Mouse (Mus musculus): ENCODE measurements around the gene AL607142.1.

Gene AL607142.1

GRCm38 (mm10) chr4:120064696-120065095, at the start of gene AL607142.1:
AL607142.1 (plus strand) TSS chr4:120064996.
- DNase-seq, result no peak

GRCm38 (mm10) chr4:120018426-120018825, 46.4 kb upstream of the AL607142.1 start:
- no peak for DNase-seq

GRCm38 (mm10) chr4:120022392-120022791, 42.4 kb upstream of the AL607142.1 start:
- no peak for DNase-seq

- DNase-seq, result no peak
Observed at GRCm38 (mm10) chr4:120023221-120023840, 41.5 kb upstream of the AL607142.1 start.

- peak; percentile 38 for DNase-seq
Observed at GRCm38 (mm10) chr4:120024071-120024470, 40.7 kb upstream of the AL607142.1 start.

GRCm38 (mm10) chr4:120027671-120028070, 37.1 kb upstream of the AL607142.1 start:
- no peak for DNase-seq

GRCm38 (mm10) chr4:120029937-120030336, 34.9 kb upstream of the AL607142.1 start:
- DNase-seq, result no peak

GRCm38 (mm10) chr4:120032320-120032983, 32.3 kb upstream of the AL607142.1 start:
- peak; percentile 76 for DNase-seq

- no peak for DNase-seq
Observed at GRCm38 (mm10) chr4:120032984-120033355, 31.8 kb upstream of the AL607142.1 start.

- no peak for DNase-seq
Observed at GRCm38 (mm10) chr4:120036294-120036693, 28.5 kb upstream of the AL607142.1 start.

GRCm38 (mm10) chr4:120037007-120037406, 27.8 kb upstream of the AL607142.1 start:
- no peak for DNase-seq

- DNase-seq, result no peak
Observed at GRCm38 (mm10) chr4:120041520-120041919, 23.3 kb upstream of the AL607142.1 start.

GRCm38 (mm10) chr4:120042480-120042879, 22.3 kb upstream of the AL607142.1 start:
- DNase-seq, result no peak

GRCm38 (mm10) chr4:120044612-120045011, 20.2 kb upstream of the AL607142.1 start:
- no peak for DNase-seq

- no peak for DNase-seq
Observed at GRCm38 (mm10) chr4:120045131-120045537, 19.7 kb upstream of the AL607142.1 start.

- no peak for DNase-seq
Observed at GRCm38 (mm10) chr4:120045871-120046270, 18.9 kb upstream of the AL607142.1 start.

GRCm38 (mm10) chr4:120047060-120047459, 17.7 kb upstream of the AL607142.1 start:
- DNase-seq, result no peak

- no peak for DNase-seq
Observed at GRCm38 (mm10) chr4:120048274-120048673, 16.5 kb upstream of the AL607142.1 start.

GRCm38 (mm10) chr4:120049857-120050256, 14.9 kb upstream of the AL607142.1 start:
- DNase-seq, result no peak

GRCm38 (mm10) chr4:120052481-120052880, 12.3 kb upstream of the AL607142.1 start:
- DNase-seq, result no peak

- DNase-seq, result no peak
Observed at GRCm38 (mm10) chr4:120053026-120054005, 11.5 kb upstream of the AL607142.1 start.

GRCm38 (mm10) chr4:120054145-120054544, 10.7 kb upstream of the AL607142.1 start:
- no peak for DNase-seq

- DNase-seq, result no peak
Observed at GRCm38 (mm10) chr4:120056451-120056850, 8.3 kb upstream of the AL607142.1 start.
